Mouse (Mus musculus): Measurements from ENCODE around the gene Abcc4. TPM values are rescaled to one million over a fixed set of nuclear protein-coding genes. Genes with fewer than 3 reads are reported as not detected.
"Not testable (repeated sequence)": the region's sequence is repeated elsewhere in the genome, so short reads cannot be mapped to it uniquely, and the experiment has no call there.

The Abcc4 gene
- polyA plus RNA-seq, 1 experiment = 8.7 TPM

DNA sequence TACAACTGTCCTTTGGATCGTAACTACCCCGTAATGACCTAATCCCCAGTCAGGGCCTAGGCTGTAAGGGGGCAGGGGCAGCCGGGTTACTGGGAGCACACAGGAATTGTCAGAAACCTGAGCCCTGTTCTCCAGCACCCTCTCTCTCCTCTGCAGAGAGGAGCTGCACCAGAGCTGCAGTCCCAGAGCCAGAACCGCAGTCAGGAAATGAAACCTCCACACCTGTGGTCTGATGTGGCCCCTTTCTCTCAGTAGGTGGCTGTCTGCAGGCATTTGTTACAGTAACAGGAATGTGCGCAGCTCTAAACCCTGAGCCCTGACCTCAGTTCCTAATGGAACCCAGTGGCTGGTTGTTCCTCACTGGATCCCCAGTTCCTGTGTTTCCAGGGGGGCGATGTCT lies 32.5 kb downstream of the Abcc4 start:
- no peak overlapping the region for H3K4me3 ChIP-seq (replicated peaks; ENCODE audit: extremely low read depth, low read depth, low read length)
- no peaks in the 10 kb centered on the region; the same call in 1 of the 2 replicates for H3K4me1 ChIP-seq (ENCODE audit: control insufficient read depth, insufficient read depth, low read length)
- 79% methylated on average over 6 of the region's 6 CpGs for WGBS
- DNase-seq = no peak
- TF ChIP-seq POLR2A (IDR thresholded peaks at IDR 0.05; ENCODE audit: borderline replicate concordance, extremely low read depth, low read depth, low read length) (no peak), CTCF (IDR thresholded peaks at IDR 0.05; ENCODE audit: insufficient read depth, low read length) (no peak)

GRCm38 (mm10) chr14:118672931-118673330 lies 33.1 kb downstream of the Abcc4 start:
- WGBS = 94% methylated on average over 6 of the region's 6 CpGs
- H3K4me1 ChIP-seq (ENCODE audit: control insufficient read depth, insufficient read depth, low read length); DNase-seq: not testable (repeated sequence)

GRCm38 (mm10) chr14:118667499-118667898 lies 38.5 kb downstream of the Abcc4 start:
- H3K4me1 ChIP-seq (ENCODE audit: control insufficient read depth, insufficient read depth, low read length) = no peaks in the 10 kb centered on the region
- no peak for DNase-seq
- 24% methylated on average over 6 of the region's 6 CpGs for WGBS

More at GRCm38 (mm10) chr14:118672931-118673330, 33.1 kb downstream of the Abcc4 start:
- H3K4me3 ChIP-seq (replicated peaks; ENCODE audit: extremely low read depth, low read depth, low read length) = not testable (repeated sequence)

DNA sequence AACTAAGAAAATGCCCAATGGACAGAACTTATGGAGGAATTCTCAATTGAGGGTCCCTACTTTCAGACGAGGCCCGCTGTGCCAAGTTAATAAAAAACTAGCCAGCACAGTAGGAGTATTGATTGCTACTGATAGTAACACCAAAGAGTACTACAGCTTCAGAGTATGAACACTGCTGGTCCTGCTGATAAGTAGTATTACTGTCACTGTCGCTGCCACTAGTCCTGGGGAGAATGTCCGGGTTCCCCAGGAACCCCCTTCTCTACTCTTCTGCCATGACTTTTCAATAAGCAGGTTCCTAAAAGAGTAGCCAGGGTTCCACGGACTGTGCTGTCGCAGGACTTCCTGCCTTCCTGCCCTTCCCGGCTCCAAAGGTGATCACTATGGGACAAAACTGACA lies 41.4 kb downstream of the Abcc4 start:
- no peak for TF ChIP-seq CTCF (IDR thresholded peaks at IDR 0.05; ENCODE audit: insufficient read depth, low read length)
- no peak for DNase-seq
- WGBS = 77% methylated on average over 7 of the region's 7 CpGs
- Histone ChIP-seq H3K4me3 (replicated peaks; ENCODE audit: extremely low read depth, low read depth, low read length) (no peak overlapping the region), H3K4me1 (ENCODE audit: control insufficient read depth, insufficient read depth, low read length) (no peaks in the 10 kb centered on the region)

More at GRCm38 (mm10) chr14:118667499-118667898, 38.5 kb downstream of the Abcc4 start:
- no peak overlapping the region for H3K4me3 ChIP-seq (replicated peaks; ENCODE audit: extremely low read depth, low read depth, low read length)
- TF ChIP-seq POLR2A (IDR thresholded peaks at IDR 0.05; ENCODE audit: borderline replicate concordance, extremely low read depth, low read depth, low read length) (no peak), CTCF (IDR thresholded peaks at IDR 0.05; ENCODE audit: insufficient read depth, low read length) (no peak)

DNA sequence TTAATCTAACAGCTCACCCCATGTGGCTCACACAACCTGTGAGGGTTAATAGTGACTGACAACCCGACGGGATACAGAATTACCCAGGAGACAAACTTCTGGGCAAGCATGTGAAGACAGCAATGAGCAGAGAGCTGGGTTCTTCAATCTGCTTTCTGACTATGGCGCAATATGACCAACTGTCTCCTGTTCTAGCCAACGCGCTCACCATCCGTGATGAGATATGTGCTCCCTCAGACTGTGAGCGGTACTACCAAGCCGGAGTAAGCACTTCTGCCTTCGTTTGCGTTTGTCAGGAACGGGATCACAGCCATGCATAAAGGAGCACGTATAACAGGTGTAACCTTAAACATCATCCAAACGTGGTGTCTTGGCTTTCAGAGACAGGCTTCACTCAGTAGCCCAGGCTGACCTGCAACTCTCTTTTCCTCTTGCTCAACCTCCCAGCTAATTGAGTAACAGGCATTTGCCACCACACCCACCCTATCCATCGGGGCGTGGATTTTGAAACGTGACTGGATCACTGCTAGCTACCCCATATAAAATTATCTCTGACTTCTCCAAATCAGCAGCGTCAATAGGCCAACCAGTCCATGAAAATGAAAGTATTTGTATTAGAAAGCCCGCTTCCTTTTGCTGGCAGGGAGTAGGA lies 43.3 kb downstream of the Abcc4 start:
- no peak overlapping the region for H3K4me3 ChIP-seq (replicated peaks; ENCODE audit: extremely low read depth, low read depth, low read length)
- WGBS = 77% methylated on average over 18 of the region's 18 CpGs
- peaks cover 3% of the 10 kb centered on the region; the same call in 1 of the 2 replicates for H3K4me1 ChIP-seq (ENCODE audit: control insufficient read depth, insufficient read depth, low read length)
- no peak for TF ChIP-seq POLR2A (IDR thresholded peaks at IDR 0.05; ENCODE audit: borderline replicate concordance, extremely low read depth, low read depth, low read length)
- TF ChIP-seq CTCF (IDR thresholded peaks at IDR 0.05; ENCODE audit: insufficient read depth, low read length) = no peak
- no peak for DNase-seq

GRCm38 (mm10) chr14:118662124-118662523 lies 43.9 kb downstream of the Abcc4 start:
- 88% methylated on average over 10 of the region's 10 CpGs for WGBS
- peaks cover 9% of the 10 kb centered on the region for H3K4me1 ChIP-seq (ENCODE audit: control insufficient read depth, insufficient read depth, low read length)
- no peak overlapping the region for H3K4me3 ChIP-seq (replicated peaks; ENCODE audit: extremely low read depth, low read depth, low read length)
- DNase-seq = no peak
- TF ChIP-seq POLR2A (IDR thresholded peaks at IDR 0.05; ENCODE audit: borderline replicate concordance, extremely low read depth, low read depth, low read length) (no peak), CTCF (IDR thresholded peaks at IDR 0.05; ENCODE audit: insufficient read depth, low read length) (no peak)

- peaks cover 14% of the 10 kb centered on the region for H3K4me1 ChIP-seq (ENCODE audit: control insufficient read depth, insufficient read depth, low read length)
- no peak overlapping the region for H3K4me3 ChIP-seq (replicated peaks; ENCODE audit: extremely low read depth, low read depth, low read length)
- DNase-seq = no peak
- no peak for TF ChIP-seq POLR2A (IDR thresholded peaks at IDR 0.05; ENCODE audit: borderline replicate concordance, extremely low read depth, low read depth, low read length)
- TF ChIP-seq CTCF (IDR thresholded peaks at IDR 0.05; ENCODE audit: insufficient read depth, low read length) = no peak
These were observed 46.8 kb downstream of the Abcc4 start for GRCm38 (mm10) chr14:118659230-118659629.

- TF ChIP-seq POLR2A (IDR thresholded peaks at IDR 0.05; ENCODE audit: borderline replicate concordance, extremely low read depth, low read depth, low read length) = no peak
- TF ChIP-seq CTCF (IDR thresholded peaks at IDR 0.05; ENCODE audit: insufficient read depth, low read length) = no peak
- Histone ChIP-seq H3K4me3 (replicated peaks; ENCODE audit: extremely low read depth, low read depth, low read length) (no peak overlapping the region), H3K4me1 (ENCODE audit: control insufficient read depth, insufficient read depth, low read length) (peaks cover 14% of the 10 kb centered on the region)
- DNase-seq = no peak
- WGBS = 54% methylated on average over 8 of the region's 8 CpGs
These were observed 47.7 kb downstream of the Abcc4 start for GRCm38 (mm10) chr14:118658328-118658692.

GRCm38 (mm10) chr14:118657673-118658327 lies 48.2 kb downstream of the Abcc4 start:
- no peak for TF ChIP-seq POLR2A (IDR thresholded peaks at IDR 0.05; ENCODE audit: borderline replicate concordance, extremely low read depth, low read depth, low read length)
- Histone ChIP-seq H3K4me1 (ENCODE audit: control insufficient read depth, insufficient read depth, low read length) (peaks cover 14% of the 10 kb centered on the region), H3K4me3 (replicated peaks; ENCODE audit: extremely low read depth, low read depth, low read length) (no peak overlapping the region)
- 59% methylated on average over 20 of the region's 20 CpGs for WGBS
- no peak for DNase-seq

GRCm38 (mm10) chr14:118657206-118657605 lies 48.8 kb downstream of the Abcc4 start:
- H3K4me1 ChIP-seq (ENCODE audit: control insufficient read depth, insufficient read depth, low read length) = peaks cover 14% of the 10 kb centered on the region
- WGBS = 47% methylated on average over 4 of the region's 4 CpGs
- H3K4me3 ChIP-seq (replicated peaks; ENCODE audit: extremely low read depth, low read depth, low read length) = no peak overlapping the region
- DNase-seq = no peak
- no peak for TF ChIP-seq POLR2A (IDR thresholded peaks at IDR 0.05; ENCODE audit: borderline replicate concordance, extremely low read depth, low read depth, low read length)

All from lung, adult 2 months (tissue).